Mouse (Mus musculus): ENCODE data around the gene Cmc2.
A peak's percentile ranks its signal among the peaks of the same experiment; 100 is the strongest.

Cmc2 gene

GRCm38 (mm10) chr8:116921337-116922059 lies at the start of gene Cmc2, which contains the start of gene Cenpn:
Cmc2 (minus strand) TSS chr8:116921455.
Cenpn (plus strand) TSS chr8:116921730.
- DNase-seq (ENCODE audit: low spot score in 2 of 2): peak; percentile 82 to 87

GRCm38 (mm10) chr8:116969531-116969930 lies 48.3 kb upstream of the Cmc2 start:
- no peak for DNase-seq (ENCODE audit: low spot score in 2 of 2)

- peak; percentile 67 to 71 for DNase-seq (ENCODE audit: low spot score in 2 of 2)
Observed at GRCm38 (mm10) chr8:116954415-116954814, 33.2 kb upstream of the Cmc2 start.

GRCm38 (mm10) chr8:116952428-116952827 lies 31.2 kb upstream of the Cmc2 start:
- DNase-seq (ENCODE audit: low spot score in 2 of 2): no peak

- no peak for DNase-seq (ENCODE audit: low spot score in 2 of 2)
Observed at GRCm38 (mm10) chr8:116951778-116952177, 30.5 kb upstream of the Cmc2 start.

GRCm38 (mm10) chr8:116951369-116951768 lies 30.1 kb upstream of the Cmc2 start:
- DNase-seq (ENCODE audit: low spot score in 2 of 2): no peak

GRCm38 (mm10) chr8:116947589-116947988 lies 26.3 kb upstream of the Cmc2 start:
- DNase-seq (ENCODE audit: low spot score in 2 of 2): no peak

GRCm38 (mm10) chr8:116946851-116947250 lies 25.6 kb upstream of the Cmc2 start:
- DNase-seq (ENCODE audit: low spot score in 2 of 2): no peak

GRCm38 (mm10) chr8:116946268-116946838 lies 25.1 kb upstream of the Cmc2 start:
- peak; percentile 37 to 42 for DNase-seq (ENCODE audit: low spot score in 2 of 2)

GRCm38 (mm10) chr8:116945169-116945910 lies 24.1 kb upstream of the Cmc2 start:
- no peak for DNase-seq (ENCODE audit: low spot score in 2 of 2)

GRCm38 (mm10) chr8:116944385-116944696 lies 23.1 kb upstream of the Cmc2 start:
- no peak for DNase-seq (ENCODE audit: low spot score in 2 of 2)

GRCm38 (mm10) chr8:116943555-116944384 lies 22.5 kb upstream of the Cmc2 start:
- DNase-seq (ENCODE audit: low spot score in 2 of 2): peak; percentile 21 to 24

GRCm38 (mm10) chr8:116943161-116943554 lies 21.9 kb upstream of the Cmc2 start, which contains the start of gene Atmin:
Atmin (plus strand) TSS chr8:116943393.
- DNase-seq (ENCODE audit: low spot score in 2 of 2): peak; percentile 59 to 77

GRCm38 (mm10) chr8:116942284-116943058 lies 21.2 kb upstream of the Cmc2 start:
- no peak for DNase-seq (ENCODE audit: low spot score in 2 of 2)

- no peak for DNase-seq (ENCODE audit: low spot score in 2 of 2)
Observed at GRCm38 (mm10) chr8:116935506-116935905, 14.3 kb upstream of the Cmc2 start.

GRCm38 (mm10) chr8:116934976-116935375 lies 13.7 kb upstream of the Cmc2 start:
- no peak for DNase-seq (ENCODE audit: low spot score in 2 of 2)

GRCm38 (mm10) chr8:116928588-116928987 lies 7.3 kb upstream of the Cmc2 start:
- no peak for DNase-seq (ENCODE audit: low spot score in 2 of 2)

GRCm38 (mm10) chr8:116927880-116928279 lies 6.6 kb upstream of the Cmc2 start:
- no peak for DNase-seq (ENCODE audit: low spot score in 2 of 2)

- no peak for DNase-seq (ENCODE audit: low spot score in 2 of 2)
Observed at GRCm38 (mm10) chr8:116923526-116923925, 2.3 kb upstream of the Cmc2 start.

- no peak for DNase-seq (ENCODE audit: low spot score in 2 of 2)
Observed at GRCm38 (mm10) chr8:116922060-116922757, 954 bp upstream of the Cmc2 start.

- DNase-seq (ENCODE audit: low spot score in 2 of 2): no peak
Observed at GRCm38 (mm10) chr8:116921005-116921336, 284 bp downstream of the Cmc2 start.
